Mouse (Mus musculus): ENCODE data around the gene Camkv.

- no peak for TF ChIP-seq CTCF (IDR thresholded peaks at IDR 0.05; ENCODE audit: low read depth, low read length)
- no peak for TF ChIP-seq EP300 (IDR thresholded peaks at IDR 0.05; ENCODE audit: insufficient read depth, low read depth, low read length)
Observed at GRCm38 (mm10) chr9:107906967-107907800, 28.3 kb upstream of the Camkv start.

Data from ES-Bruce4 (cell line).